Mouse (Mus musculus) Patski (cell line): ENCODE measurements at regions not wholly inside any gene's neighbourhood (a gene's known extent, or its start where the extent isn't known, plus 50 kb on each side); places are given as distances from the start of the nearest gene placed in this dataset.

ENCODE experiments used
- ATAC-seq: fragments of 100-300 bp; one replicate; pipeline ENCODE4 v1.8.0; 2021
- CTCF ChIA-PET: fragments of 350-600 bp; sonication (Branson Sonifier 250); formaldehyde crosslinking; loops from one replicate; lab custom pipeline; 2022; ENCODE audit warnings: inconsistent platforms; lab: Charles Lee
- POLR2A ChIA-PET: fragments of 350-600 bp; sonication (Branson Sonifier 250); formaldehyde crosslinking; loops from one replicate; lab custom pipeline; 2022; ENCODE audit warnings: antibody characterized with exemption, inconsistent platforms; lab: Charles Lee
- DNase-seq: peaks from one replicate; pipeline ENCODE4 v3.0.0-alpha.2; 2011; ENCODE audit warnings: low read depth, low spot score
- H3K27me3 ChIP-seq: fragments of 371-371 bp; one replicate; pipeline ENCODE4 v1.5.1; 2021
- CTCF ChIP-seq: fragments of 100-300 bp; IDR thresholded peaks from one replicate; pipeline ENCODE4 v1.5.1; 2021
- in situ Hi-C: fragments of 300-500 bp; cut with MboI; formaldehyde crosslinking; loops from 3 replicates; pipeline ENCODE4 v1.11.1; 2018; ENCODE audit warnings: low pct_unique_long_range_greater_than_20kb, mixed read lengths

DNA sequence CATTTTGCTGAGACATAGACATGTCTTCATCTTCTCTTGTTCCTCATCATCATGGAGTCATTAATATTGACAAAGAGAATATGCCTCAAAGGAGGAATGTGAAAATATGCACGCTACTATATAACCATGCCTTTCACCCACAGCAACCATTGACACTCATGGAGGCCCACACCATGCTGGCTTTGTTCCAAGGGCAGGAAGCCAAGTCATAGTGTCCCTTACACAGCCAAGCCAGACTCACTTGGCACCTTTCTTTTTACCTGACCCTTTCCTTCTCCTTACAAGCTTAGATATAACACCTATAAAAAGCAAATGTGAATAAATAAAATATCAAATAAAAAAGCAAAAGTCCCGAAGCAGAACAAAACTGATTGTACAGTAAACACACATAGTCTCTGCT, 294.3 kb downstream of the Lmbrd1 start:
- TF ChIP-seq CTCF, result no peak
- ChIA-PET POLR2A (no interaction called here), CTCF (no interaction called here)
- ATAC-seq (no peak), DNase-seq (no peak)
- no peaks in the 10 kb centered on the region for H3K27me3 ChIP-seq
- in situ Hi-C loops, result no loop called here

DNA sequence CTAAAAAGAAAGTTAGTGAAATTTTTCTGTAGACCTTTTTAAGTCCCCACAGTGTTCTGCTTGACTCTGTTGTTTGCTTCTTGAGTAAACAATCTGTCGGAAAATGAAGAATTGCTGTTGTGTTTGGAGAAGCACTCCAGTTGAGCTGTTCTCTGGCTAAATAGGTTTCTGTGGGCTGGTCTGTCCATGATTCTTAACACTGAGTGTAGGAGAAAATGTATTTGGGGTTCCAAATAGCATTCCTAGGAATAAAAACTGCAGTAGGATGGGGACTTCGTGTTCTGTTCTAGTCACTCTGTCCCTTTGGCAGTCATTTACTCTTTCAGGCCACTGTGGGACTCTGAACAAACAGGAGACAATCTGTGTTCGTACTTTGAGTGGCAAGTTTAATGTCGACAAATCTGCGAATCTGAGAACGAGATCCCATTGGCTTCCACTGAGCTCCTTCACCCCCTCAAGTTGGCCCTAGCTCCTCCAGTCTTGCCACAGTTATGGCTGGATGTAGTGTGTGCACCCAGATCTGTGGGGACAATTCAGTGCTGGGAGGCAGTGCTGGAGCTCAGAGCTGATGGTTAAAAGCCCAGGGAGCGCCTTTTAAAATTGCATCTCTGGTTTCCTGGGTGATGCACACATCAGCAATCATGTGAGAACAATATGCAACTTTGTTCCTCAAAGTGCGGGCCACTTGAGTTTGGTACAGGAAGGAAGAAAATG, 330.2 kb downstream of the Lmbrd1 start:
- no peaks in the 10 kb centered on the region for H3K27me3 ChIP-seq
- no peak for DNase-seq
- ChIA-PET POLR2A (no interaction called here), CTCF (no interaction called here)
- no peak for ATAC-seq
- no peak for TF ChIP-seq CTCF
- in situ Hi-C loops, result no loop called here

DNA sequence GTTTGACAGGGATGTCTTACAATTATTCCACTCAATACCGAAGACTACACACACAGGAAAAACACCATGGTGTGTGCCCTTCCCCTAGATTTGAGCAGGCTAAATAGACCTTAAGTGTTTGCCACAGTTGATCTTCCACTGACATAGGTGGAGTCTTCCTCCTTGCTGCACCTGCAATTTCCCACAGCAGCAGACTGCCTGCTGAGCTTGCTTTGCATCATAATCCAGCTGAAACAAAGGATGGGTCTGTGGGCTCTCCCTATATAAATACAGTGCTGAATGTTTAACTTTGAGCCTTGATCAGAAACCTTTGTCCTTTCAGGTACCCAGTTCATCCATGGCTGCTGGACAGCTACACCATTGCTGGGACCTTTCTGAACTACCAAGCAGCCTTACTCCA, 334.3 kb downstream of the Lmbrd1 start:
- POLR2A ChIA-PET, result no interaction called here
- no peak for DNase-seq
- ATAC-seq, result no peak
- no peaks in the 10 kb centered on the region for H3K27me3 ChIP-seq
- in situ Hi-C loops, result no loop called here
- TF ChIP-seq CTCF, result no peak
- CTCF ChIA-PET, result no interaction called here
